Mouse (Mus musculus) lung, adult 18-20 months (tissue): ENCODE measurements around the gene Cox6b1.
A peak's percentile ranks its signal among the peaks of the same experiment; 100 is the strongest.

Experiments
- DNase-seq, 2 experiments: peaks; one replicate each; pipeline ENCODE4 v3.0.0; 2022; ENCODE audit warnings: mixed read lengths in 2 of 2

The Cox6b1 gene

DNA sequence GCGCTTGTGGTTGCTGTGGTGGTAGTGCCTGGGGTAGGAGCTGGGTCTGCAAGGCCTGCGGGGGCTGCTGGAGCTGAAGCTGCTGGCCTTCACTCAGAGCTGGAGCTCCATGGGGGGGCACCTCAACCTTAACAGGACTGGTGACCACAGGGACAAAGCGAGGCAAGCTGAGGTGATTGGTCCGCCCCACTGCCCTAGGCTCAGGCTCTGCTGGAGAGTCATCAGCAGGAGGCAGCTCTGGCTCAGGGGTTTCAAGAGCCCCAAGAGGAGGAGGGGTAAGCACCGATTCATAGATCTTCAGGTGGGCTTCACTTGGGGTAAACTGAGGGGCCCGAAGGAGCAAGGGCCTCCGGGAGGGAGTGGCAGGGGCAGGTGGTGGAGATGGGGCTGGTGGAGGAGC lies 40.8 kb downstream of the Cox6b1 start:
- DNase-seq = no peak

- no peak for DNase-seq
These were observed 41.6 kb downstream of the Cox6b1 start for GRCm38 (mm10) chr7:30584339-30584738.

- DNase-seq = no peak
These were observed 44.4 kb downstream of the Cox6b1 start for GRCm38 (mm10) chr7:30581547-30581946.

GRCm38 (mm10) chr7:30579950-30580349 lies 46.0 kb downstream of the Cox6b1 start:
- DNase-seq = no peak

- DNase-seq = peak; percentile 44 to 58
These were observed 53.0 kb downstream of the Cox6b1 start for GRCm38 (mm10) chr7:30572969-30573368.

DNA sequence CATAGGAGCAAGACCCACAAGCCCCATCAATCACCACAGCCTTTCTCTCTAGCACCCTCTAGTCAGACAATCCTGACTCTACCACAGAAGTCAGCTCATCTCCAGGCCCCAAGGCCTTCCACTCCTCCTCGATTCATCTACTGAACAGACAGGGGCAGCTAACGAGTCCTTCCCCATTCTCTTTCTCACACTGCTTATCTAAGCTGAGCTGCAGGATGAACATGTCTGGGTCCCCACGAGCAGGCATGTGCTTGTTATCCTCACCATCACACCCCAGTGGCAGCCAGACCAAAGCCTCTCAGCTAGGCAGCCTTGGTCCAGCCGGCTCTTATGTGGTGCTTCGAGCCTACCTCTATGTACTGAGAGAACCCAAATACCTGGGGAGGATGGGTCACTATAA lies 53.6 kb downstream of the Cox6b1 start:
- DNase-seq = no peak

- no peak for DNase-seq
These were observed 58.4 kb downstream of the Cox6b1 start for GRCm38 (mm10) chr7:30567555-30567954.
